Mouse (Mus musculus) urinary bladder, postnatal 14 days (tissue): Measurements from ENCODE around the gene Junb.
A peak's percentile ranks its signal among the peaks of the same experiment; 100 is the strongest.

ENCODE experiments used
- DNase-seq: peaks from one replicate; pipeline ENCODE4 v3.0.0; 2021; ENCODE audit warnings: low spot score

Junb gene

GRCm38 (mm10) chr8:84970913-84971312 is 7.6 kb downstream of the Junb start:
- DNase-seq, result no peak

GRCm38 (mm10) chr8:84970135-84970790 is 8.3 kb downstream of the Junb start:
- no peak for DNase-seq

- peak; percentile 80 for DNase-seq
Measured at GRCm38 (mm10) chr8:84969241-84970134, 9.0 kb downstream of the Junb start, which contains the start of the genes Gm49661, Prdx2 and Rnaseh2a. TSS of gene Gm49661 (minus strand) at chr8:84969433. TSS of gene Prdx2 (plus strand) at chr8:84969587. TSS of gene Rnaseh2a (minus strand) at chr8:84969767.

- DNase-seq, result no peak
Measured at GRCm38 (mm10) chr8:84968650-84969049, 9.9 kb downstream of the Junb start.

GRCm38 (mm10) chr8:84967532-84968304 is 10.8 kb downstream of the Junb start:
- no peak for DNase-seq

GRCm38 (mm10) chr8:84966603-84967002 is 11.9 kb downstream of the Junb start:
- DNase-seq, result no peak

GRCm38 (mm10) chr8:84965731-84966291 is 12.7 kb downstream of the Junb start:
- peak; percentile 95 for DNase-seq

- no peak for DNase-seq
Measured at GRCm38 (mm10) chr8:84963952-84964351, 14.6 kb downstream of the Junb start.

- no peak for DNase-seq
Measured at GRCm38 (mm10) chr8:84959811-84960210, 18.7 kb downstream of the Junb start.

- peak; percentile 76 for DNase-seq
Measured at GRCm38 (mm10) chr8:84956768-84957167, 21.8 kb downstream of the Junb start.

- DNase-seq, result peak; percentile 63
Measured at GRCm38 (mm10) chr8:84952612-84953255, 25.8 kb downstream of the Junb start.

- no peak for DNase-seq
Measured at GRCm38 (mm10) chr8:84949753-84950152, 28.8 kb downstream of the Junb start.

GRCm38 (mm10) chr8:84947241-84947545 is 31.3 kb downstream of the Junb start:
- DNase-seq, result no peak

- no peak for DNase-seq
Measured at GRCm38 (mm10) chr8:84946528-84947240, 31.8 kb downstream of the Junb start, which contains the start of gene Rtbdn. TSS of gene Rtbdn (plus strand) at chr8:84946991.

GRCm38 (mm10) chr8:84945633-84946527 is 32.6 kb downstream of the Junb start:
- DNase-seq, result no peak

GRCm38 (mm10) chr8:84945235-84945632 is 33.3 kb downstream of the Junb start:
- DNase-seq, result no peak

GRCm38 (mm10) chr8:84944478-84945160 is 33.9 kb downstream of the Junb start:
- no peak for DNase-seq

GRCm38 (mm10) chr8:84943699-84944098 is 34.8 kb downstream of the Junb start:
- no peak for DNase-seq
